In genomic region chr17:34743719-34744118, GRCm38 (mm10) we compare ENCODE assay signal across 9 mouse cellular contexts. TPM values are rescaled to one million over a fixed set of nuclear protein-coding genes. Genes with fewer than 3 reads are reported as not detected.
A peak's percentile ranks its signal among the peaks of the same experiment; 100 is the strongest.
DNase-seq lines count a peak whose midpoint lies in the region; ATAC-seq and TF ChIP-seq lines count a peak whose summit lies in the region.
"Had no signal": no experiment of that assay in that cellular context is flagged by ENCODE, and none has a peak within 500 bp of the region (broad histone marks: within the 10 kb centered on the region; RNA-seq: fewer than 3 reads in every experiment).

TSS of gene C4b (minus strand) at chr17:34743882.

- H3K4me1 ChIP-seq in kidney, embryonic 15.5 days = no peaks in the 10 kb centered on the region
- H3K4me1 ChIP-seq in stomach, postnatal 0 days (replicated peaks; ENCODE audit: control insufficient read depth, insufficient read depth) = no peaks in the 10 kb centered on the region
- H3K4me1 ChIP-seq: lung, embryonic 15.5 days had no signal

- H3K36me3 ChIP-seq in kidney, embryonic 15.5 days = no peaks in the 10 kb centered on the region
- H3K36me3 ChIP-seq in stomach, postnatal 0 days (ENCODE audit: control insufficient read depth, insufficient read depth, low read length) = no peaks in the 10 kb centered on the region
- H3K36me3 ChIP-seq: lung, embryonic 15.5 days had no signal

- H3K27ac ChIP-seq in kidney, embryonic 15.5 days = no peak within 1 kb of the TSS
- H3K27ac ChIP-seq in stomach, postnatal 0 days (replicated peaks) = no peak within 1 kb of the TSS
- H3K27ac ChIP-seq: lung, embryonic 15.5 days had no signal

- no peak for ATAC-seq in kidney, embryonic 15.5 days (replicated peaks; ENCODE audit: low FRiP score)
- ATAC-seq in granulocyte monocyte progenitor cell, adult 5-6 weeks (replicated peaks; ENCODE audit: poor library complexity, severe bottlenecking) = no peak
- no peak for ATAC-seq in stomach, postnatal 0 days (ENCODE audit: low FRiP score, low TSS enrichment)

- TF ChIP-seq CTCF in stomach, postnatal 0 days (IDR thresholded peaks at IDR 0.05; ENCODE audit: low read depth) = no peak

- TF ChIP-seq EP300 in stomach, postnatal 0 days (optimal IDR thresholded peaks at IDR 0.05) = no peak

- H3K4me2 ChIP-seq in kidney, embryonic 15.5 days = no peak within 1 kb of the TSS
- H3K4me2 ChIP-seq in stomach, postnatal 0 days (replicated peaks; ENCODE audit: low read depth) = no peak within 1 kb of the TSS
- H3K4me2 ChIP-seq: lung, embryonic 15.5 days had no signal

- 82% methylated on average over 7 of the region's 7 CpGs for WGBS in kidney, embryonic 15.5 days
- 71% methylated on average over 7 of the region's 7 CpGs for WGBS in stomach, postnatal 0 days

- H3K4me3 ChIP-seq in kidney, embryonic 15.5 days (replicated peaks) = no peak within 1 kb of the TSS
- no peak within 1 kb of the TSS for H3K4me3 ChIP-seq in stomach, postnatal 0 days (ENCODE audit: low read depth, low read length)
- H3K4me3 ChIP-seq: lung, embryonic 15.5 days had no signal

- H3K27me3 ChIP-seq in kidney, embryonic 15.5 days = no peaks in the 10 kb centered on the region
- H3K27me3 ChIP-seq in stomach, postnatal 0 days (ENCODE audit: control insufficient read depth, insufficient read depth, low read length) = no peaks in the 10 kb centered on the region
- H3K27me3 ChIP-seq: lung, embryonic 15.5 days had no signal

- peak; percentile 31 for DNase-seq in kidney, adult 11 months
- no peak for DNase-seq in urinary bladder, adult 2 months (ENCODE audit: low spot score)
- no peak for DNase-seq in urinary bladder, postnatal 4 days (ENCODE audit: low spot score in 2 of 2)
- DNase-seq in layer of hippocampus, adult 8-10 months (ENCODE audit: low spot score in 2 of 2) = peak; percentile 16
- DNase-seq in stomach, postnatal 0 days (ENCODE audit: low spot score) = no peak
- no peak for DNase-seq in cerebellum, postnatal 14 days

- H3K9ac ChIP-seq in kidney, embryonic 15.5 days = no peak within 1 kb of the TSS
- H3K9ac ChIP-seq in stomach, postnatal 0 days (ENCODE audit: low read length) = no peak within 1 kb of the TSS
- H3K9ac ChIP-seq: lung, embryonic 15.5 days had no signal

- peaks cover 6% of the 10 kb centered on the region for H3K9me3 ChIP-seq in kidney, embryonic 15.5 days (replicated peaks)
- no peaks in the 10 kb centered on the region for H3K9me3 ChIP-seq in stomach, postnatal 0 days (ENCODE audit: control insufficient read depth, low read length)
- H3K9me3 ChIP-seq: lung, embryonic 15.5 days had no signal

RNA-seq across cellular contexts. Expression of gene C4b, which starts in this region (rescaled TPM):
- polyA plus RNA-seq in kidney, embryonic 15.5 days (2015; fragmentation: Nextera tagmentation; extraction: Ambion mirVana) = 0.73 and 2.0 TPM in 2 replicates
- 55.7 and 73.2 TPM in 2 replicates for polyA plus RNA-seq in urinary bladder, adult 2 months (2012; rRNA removed)
- total RNA-seq in layer of hippocampus, adult 8-10 months (2022) = 100 to 1,000 TPM in 2 of 4 experiments, 10 to 100 TPM in 2; 45.7 to 391 (median 199) TPM
- total RNA-seq in granulocyte monocyte progenitor cell, adult 5-6 weeks (2014; fragmentation: Nextera tagmentation) = 0.23 TPM in 1 of 2 replicates, not detected in the other
- total RNA-seq in granulocyte monocyte progenitor cell, adult 5-6 weeks (2017) = 0.09 TPM in 1 of 2 replicates, not detected in the other
- polyA plus RNA-seq in stomach, postnatal 0 days (2015; fragmentation: Nextera tagmentation; extraction: Ambion mirVana) = 0.73 and 1.3 TPM in 2 replicates

Comparison
In these comparisons a context has a peak if more than half of its experiments do, and no peak if none do; other contexts are left out.
1. RNA of gene C4b (total RNA-seq): 45.7 to 391 TPM in layer of hippocampus, adult 8-10 months; 0.09 to 0.23 TPM in granulocyte monocyte progenitor cell, adult 5-6 weeks; every median in the first group is over 10 times any median in the second.
2. RNA of gene C4b (polyA plus RNA-seq): 55.7 to 73.2 TPM in urinary bladder, adult 2 months; 0.73 to 2.0 TPM in kidney, embryonic 15.5 days and 0.73 to 1.3 TPM in stomach, postnatal 0 days; every median in the first group is over 10 times any median in the second.
3. DNase-seq: peak in kidney, adult 11 months (single experiment) and layer of hippocampus, adult 8-10 months (2 of 2); none in urinary bladder, adult 2 months (single experiment), urinary bladder, postnatal 4 days (0 of 2), stomach, postnatal 0 days (single experiment) and cerebellum, postnatal 14 days (0 of 2).